Mouse (Mus musculus) embryonic facial prominence, embryonic 10.5 days (tissue): ENCODE measurements at regions not wholly inside any gene's neighbourhood (a gene's known extent, or its start where the extent isn't known, plus 50 kb on each side); places are given as distances from the start of the nearest gene placed in this dataset.
"Not testable (repeated sequence)": the region's sequence is repeated elsewhere in the genome, so short reads cannot be mapped to it uniquely, and the experiment has no call there.

ENCODE experiments used
- DNase-seq: peaks from one replicate; pipeline ENCODE4 v3.0.0-alpha.2; 2017; ENCODE audit warnings: low spot score
- H3K27ac ChIP-seq: fragments of 300-500 bp; sonication (generic); replicated peaks from 2 replicates; pipeline ENCODE4 v1.5.1; 2016; ENCODE audit warnings: mild to moderate bottlenecking
- H3K27me3 ChIP-seq: fragments of 300-500 bp; sonication (generic); replicated peaks from 2 replicates; pipeline ENCODE4 v1.6.1; 2016; ENCODE audit warnings: low read depth, mild to moderate bottlenecking; ENCODE audit not compliant: poor library complexity, severe bottlenecking
- H3K36me3 ChIP-seq: fragments of 300-500 bp; sonication (generic); replicated peaks from 2 replicates; pipeline ENCODE4 v1.6.1; 2016; ENCODE audit warnings: mild to moderate bottlenecking, moderate library complexity
- H3K4me1 ChIP-seq: fragments of 300-500 bp; sonication (generic); 2 replicates; pipeline ENCODE4 v1.6.1; 2016
- H3K4me3 ChIP-seq: fragments of 300-500 bp; sonication (generic); 2 replicates; pipeline ENCODE4 v1.5.1; 2016; ENCODE audit warnings: mild to moderate bottlenecking, moderate library complexity
- H3K9me3 ChIP-seq: fragments of 300-500 bp; sonication (generic); 2 replicates; pipeline ENCODE4 v1.6.1; 2016; ENCODE audit warnings: mild to moderate bottlenecking
- WGBS: fragments of 180-500 bp; shearing (Covaris S2); methylation state at CpG from one replicate; pipeline ENCODE4 v1.1.7; 2016; 5-methylcytosine and 5-hydroxymethylcytosine counted together

DNA sequence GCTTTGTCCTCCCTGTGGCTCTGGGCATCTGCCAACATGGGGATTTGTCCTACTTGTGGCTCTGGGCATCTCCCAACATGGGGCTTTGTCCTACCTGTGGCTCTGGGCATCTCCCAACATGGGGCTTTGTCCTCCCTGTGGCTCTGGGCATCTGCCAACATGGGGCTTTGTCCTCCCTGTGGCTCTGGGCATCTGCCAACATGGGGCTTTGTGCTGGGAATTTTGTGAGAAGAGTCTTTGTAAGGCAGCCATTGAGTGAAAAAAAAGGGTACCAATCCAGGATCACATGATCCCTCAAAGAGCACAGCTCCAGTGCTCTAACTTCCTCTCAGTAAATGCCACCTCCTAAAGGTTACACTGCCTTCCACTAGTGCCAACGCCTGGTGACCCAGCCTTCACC, 105.2 kb upstream of the Kcnk2 start:
- not testable (repeated sequence) for H3K27ac ChIP-seq, H3K4me1 ChIP-seq, H3K4me3 ChIP-seq, H3K36me3 ChIP-seq, DNase-seq, H3K27me3 ChIP-seq
- peaks cover 19% of the 10 kb centered on the region; the same call in 1 of the 2 replicates for H3K9me3 ChIP-seq
- WGBS: 78% methylated on average over 1 of the region's 1 CpGs

DNA sequence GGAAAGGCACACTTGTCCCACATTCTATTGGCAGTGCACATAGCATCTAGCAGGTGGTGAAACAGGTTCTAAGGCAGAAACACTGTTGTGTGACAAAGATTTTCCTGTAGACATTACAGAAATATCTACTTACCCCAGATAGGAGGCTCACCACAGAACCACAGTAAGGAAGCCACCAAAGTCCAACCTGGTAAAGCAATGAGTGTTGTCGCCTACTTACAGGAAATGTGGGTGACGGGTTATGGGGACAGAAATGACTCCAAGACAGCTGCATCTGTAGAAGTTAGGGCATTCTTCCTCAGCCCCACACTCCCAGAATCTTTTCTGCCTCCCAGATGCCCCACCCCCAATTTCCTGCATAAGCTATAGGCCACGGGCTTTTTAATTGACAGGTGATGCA, 97.6 kb upstream of the Kcnk2 start:
- no peaks in the 10 kb centered on the region for H3K27me3 ChIP-seq
- no peak overlapping the region for H3K4me3 ChIP-seq
- 0 out of 2 replicates have a peak, but pooled peaks cover 5% of the 10 kb centered on the region for H3K4me1 ChIP-seq
- DNase-seq: no peak
- H3K9me3 ChIP-seq: no peaks in the 10 kb centered on the region
- 86% methylated on average over 3 of the region's 3 CpGs for WGBS
- no peaks in the 10 kb centered on the region for H3K36me3 ChIP-seq
- H3K27ac ChIP-seq: no peak overlapping the region

DNA sequence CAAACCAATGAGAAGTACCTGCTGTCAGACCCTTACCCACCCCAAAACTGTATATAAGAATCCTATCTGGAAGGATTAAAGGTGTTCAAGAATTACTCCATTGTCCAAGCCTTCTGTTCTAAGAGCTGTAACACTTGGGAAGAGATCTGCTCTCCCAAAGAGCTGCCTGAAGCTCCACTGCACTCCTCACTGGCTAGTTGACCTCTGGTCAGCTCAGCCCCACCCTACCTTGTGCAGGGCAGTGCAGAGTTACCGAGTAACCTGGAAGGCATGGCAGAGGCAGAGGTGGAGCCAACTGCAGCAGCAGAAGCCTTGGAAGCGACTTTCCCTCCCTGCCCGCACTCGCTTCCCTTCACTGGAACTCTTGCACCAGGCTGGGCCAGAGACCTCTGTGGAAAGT, 97.1 kb upstream of the Kcnk2 start:
- 0 out of 2 replicates have a peak, but pooled peaks cover 5% of the 10 kb centered on the region for H3K4me1 ChIP-seq
- no peak overlapping the region for H3K27ac ChIP-seq
- 69% methylated on average over 4 of the region's 4 CpGs for WGBS
- no peak for DNase-seq
- H3K27me3 ChIP-seq: no peaks in the 10 kb centered on the region
- H3K4me3 ChIP-seq: no peak overlapping the region
- H3K9me3 ChIP-seq: no peaks in the 10 kb centered on the region
- no peaks in the 10 kb centered on the region for H3K36me3 ChIP-seq

DNA sequence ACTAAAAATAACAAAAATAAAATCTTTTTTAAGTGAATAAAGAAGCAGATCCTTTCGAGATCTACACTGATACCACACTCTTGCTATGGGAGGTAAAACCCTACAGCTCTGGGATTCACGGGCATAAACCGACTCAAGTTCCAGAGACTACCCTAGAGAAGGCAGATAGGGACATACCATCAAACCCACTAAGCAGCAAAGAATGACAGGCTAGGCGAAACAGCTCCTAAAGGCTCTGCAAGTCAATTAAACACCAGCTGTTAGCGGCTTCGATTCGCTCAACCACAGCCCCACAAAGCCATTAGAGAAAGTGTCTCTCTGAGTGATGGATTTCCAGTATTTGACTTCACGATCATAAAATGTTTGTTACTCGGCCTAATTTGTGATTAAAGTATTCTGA, 95.0 kb upstream of the Kcnk2 start:
- WGBS: 86% methylated on average over 9 of the region's 9 CpGs
- H3K4me1 ChIP-seq: 0 out of 2 replicates have a peak, but pooled peaks cover 5% of the 10 kb centered on the region
- no peaks in the 10 kb centered on the region for H3K36me3 ChIP-seq
- no peak for DNase-seq
- no peaks in the 10 kb centered on the region for H3K9me3 ChIP-seq
- H3K27me3 ChIP-seq: no peaks in the 10 kb centered on the region
- H3K4me3 ChIP-seq: no peak overlapping the region
- no peak overlapping the region for H3K27ac ChIP-seq

DNA sequence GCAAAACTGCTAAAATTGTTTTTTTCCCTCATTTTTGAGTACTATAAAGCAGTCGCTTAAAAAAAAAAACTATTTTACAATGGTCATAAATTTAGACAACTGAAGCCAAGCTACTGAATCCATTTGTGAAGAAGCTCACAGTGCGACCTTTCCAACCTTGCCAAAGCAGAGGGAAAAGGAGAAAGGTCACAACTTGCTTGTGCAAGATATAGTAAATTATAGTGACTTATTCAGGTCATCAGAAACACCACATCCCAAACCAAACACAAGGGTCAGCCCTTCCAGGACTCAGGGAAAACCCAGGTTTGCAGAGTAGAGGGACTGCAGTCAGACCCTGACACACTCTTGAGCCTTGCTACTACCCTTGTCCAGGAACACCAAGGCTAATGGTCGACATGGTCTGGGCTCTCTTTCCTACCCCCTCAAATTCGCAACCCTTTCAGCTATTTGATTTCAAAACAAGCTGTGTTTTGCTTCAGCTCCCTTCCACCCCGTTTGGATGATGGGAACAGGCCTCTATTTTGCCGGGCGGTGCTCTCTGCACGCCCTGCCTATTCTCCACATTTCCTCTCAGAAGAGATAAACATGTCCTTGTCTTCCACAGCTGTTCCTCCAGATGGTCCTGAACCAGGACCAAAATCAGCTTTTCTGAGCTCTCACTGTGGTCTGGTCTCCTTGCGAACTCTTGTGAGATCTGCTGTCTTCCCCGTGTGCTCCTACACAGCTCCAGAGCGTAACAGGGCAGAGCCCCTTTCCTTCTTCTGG, 93.5 kb upstream of the Kcnk2 start:
- Histone ChIP-seq H3K9me3 (no peaks in the 10 kb centered on the region), H3K4me1 (0 out of 2 replicates have a peak, but pooled peaks cover 5% of the 10 kb centered on the region), H3K27ac (no peak overlapping the region), H3K36me3 (no peaks in the 10 kb centered on the region), H3K27me3 (no peaks in the 10 kb centered on the region), H3K4me3 (no peak overlapping the region)
- DNase-seq: no peak
- WGBS: 79% methylated on average over 11 of the region's 11 CpGs

DNA sequence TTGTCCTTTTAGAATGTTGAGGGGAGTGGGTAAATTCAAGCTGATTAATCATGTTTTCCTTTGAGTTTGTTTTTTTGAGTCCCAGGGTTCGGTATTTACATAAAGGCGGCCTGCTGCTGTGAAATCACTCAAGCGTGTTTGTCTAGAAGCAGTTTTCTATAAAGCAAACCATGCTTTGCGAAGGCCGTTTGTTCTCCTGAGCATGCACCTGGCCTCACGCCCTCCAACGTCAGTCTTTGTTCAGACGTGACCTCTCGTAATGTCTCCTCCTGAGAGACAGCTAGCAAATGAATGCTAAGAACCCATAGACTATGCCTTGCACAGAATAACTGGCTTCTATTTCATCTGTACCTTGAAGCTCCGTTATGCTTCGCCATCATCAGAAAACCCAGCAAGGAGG, 92.8 kb upstream of the Kcnk2 start:
- WGBS: 69% methylated on average over 11 of the region's 11 CpGs

DNA sequence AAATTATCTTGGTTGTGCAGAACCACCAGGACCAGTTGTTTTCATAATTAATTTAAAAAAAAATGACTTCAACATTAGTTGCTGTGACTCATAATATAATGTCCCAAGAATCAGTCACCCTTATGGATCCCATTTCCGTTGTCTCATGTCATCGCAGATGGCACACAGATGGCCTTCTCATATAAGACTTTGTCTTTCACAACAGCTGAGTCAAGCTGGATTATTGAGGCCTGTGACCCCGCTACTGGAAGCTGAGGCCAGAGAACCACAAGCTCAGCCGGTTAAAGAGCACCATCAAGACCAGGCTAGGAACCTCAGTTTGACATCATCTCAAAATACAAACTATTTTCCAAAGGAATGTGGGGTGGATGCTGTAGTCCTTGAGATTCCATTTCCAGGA, 83.3 kb upstream of the Kcnk2 start:
- Histone ChIP-seq H3K4me1 (no peaks in the 10 kb centered on the region), H3K36me3 (no peaks in the 10 kb centered on the region), H3K4me3 (no peak overlapping the region), H3K9me3 (no peaks in the 10 kb centered on the region), H3K27me3 (no peaks in the 10 kb centered on the region), H3K27ac (no peak overlapping the region)
- DNase-seq: no peak
- 90% methylated on average over 4 of the region's 4 CpGs for WGBS

More for the DNA sequence above, 92.8 kb upstream of the Kcnk2 start:
- no peak overlapping the region for H3K4me3 ChIP-seq
- H3K27me3 ChIP-seq: no peaks in the 10 kb centered on the region
- no peaks in the 10 kb centered on the region for H3K9me3 ChIP-seq
- H3K27ac ChIP-seq: no peak overlapping the region
- H3K36me3 ChIP-seq: no peaks in the 10 kb centered on the region
- 0 out of 2 replicates have a peak, but pooled peaks cover 5% of the 10 kb centered on the region for H3K4me1 ChIP-seq
- no peak for DNase-seq

DNA sequence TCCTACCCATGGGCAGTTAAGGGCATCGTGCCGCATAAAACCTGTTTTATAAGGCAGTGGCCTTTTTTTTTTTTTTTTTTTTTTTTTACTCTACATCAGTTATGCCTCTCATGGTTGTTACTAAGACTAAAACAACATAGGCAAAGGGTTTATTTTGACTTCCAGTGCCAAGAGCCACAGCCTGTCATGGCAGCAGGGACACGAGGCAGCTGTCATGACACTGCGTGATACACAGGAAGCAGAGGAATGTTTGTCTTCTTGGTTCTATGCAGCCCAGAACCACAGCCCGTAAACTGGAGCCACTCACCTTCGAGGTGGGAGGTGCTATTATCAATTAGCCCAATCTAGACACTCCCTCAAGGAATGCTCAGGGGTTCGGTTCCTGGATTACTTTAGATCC, 81.3 kb upstream of the Kcnk2 start:
- no peak overlapping the region for H3K27ac ChIP-seq
- 86% methylated on average over 7 of the region's 7 CpGs for WGBS

DNA sequence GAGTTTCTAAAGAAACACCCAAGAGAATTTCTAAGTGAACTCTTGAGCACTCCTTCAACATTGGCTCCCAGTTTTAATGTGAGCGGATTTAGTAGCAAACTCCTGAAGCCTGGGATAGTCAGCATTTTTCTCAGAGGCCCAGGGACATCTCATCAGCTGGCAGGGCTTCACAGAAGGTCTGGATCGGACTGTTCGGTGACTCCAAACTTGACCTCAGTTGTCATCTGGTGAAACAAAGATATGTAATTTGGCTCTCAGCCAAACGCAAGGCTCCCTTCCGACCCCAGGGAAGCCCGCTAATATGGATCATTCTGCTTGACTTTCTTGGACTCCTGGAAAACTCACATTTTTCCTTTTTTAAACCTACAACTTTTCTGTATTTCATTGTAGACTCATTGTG, 76.0 kb upstream of the Kcnk2 start:
- DNase-seq: no peak
- 87% methylated on average over 6 of the region's 6 CpGs for WGBS
- H3K4me1 ChIP-seq: 0 out of 2 replicates have a peak, but pooled peaks cover 1% of the 10 kb centered on the region
- no peaks in the 10 kb centered on the region for H3K9me3 ChIP-seq
- H3K27me3 ChIP-seq: no peaks in the 10 kb centered on the region
- H3K4me3 ChIP-seq: no peak overlapping the region
- no peaks in the 10 kb centered on the region for H3K36me3 ChIP-seq
- H3K27ac ChIP-seq: no peak overlapping the region

More for the DNA sequence above, 81.3 kb upstream of the Kcnk2 start:
- no peak for DNase-seq
- H3K36me3 ChIP-seq: no peaks in the 10 kb centered on the region
- no peak overlapping the region for H3K4me3 ChIP-seq
- no peaks in the 10 kb centered on the region for H3K9me3 ChIP-seq
- no peaks in the 10 kb centered on the region for H3K4me1 ChIP-seq
- no peaks in the 10 kb centered on the region for H3K27me3 ChIP-seq

DNA sequence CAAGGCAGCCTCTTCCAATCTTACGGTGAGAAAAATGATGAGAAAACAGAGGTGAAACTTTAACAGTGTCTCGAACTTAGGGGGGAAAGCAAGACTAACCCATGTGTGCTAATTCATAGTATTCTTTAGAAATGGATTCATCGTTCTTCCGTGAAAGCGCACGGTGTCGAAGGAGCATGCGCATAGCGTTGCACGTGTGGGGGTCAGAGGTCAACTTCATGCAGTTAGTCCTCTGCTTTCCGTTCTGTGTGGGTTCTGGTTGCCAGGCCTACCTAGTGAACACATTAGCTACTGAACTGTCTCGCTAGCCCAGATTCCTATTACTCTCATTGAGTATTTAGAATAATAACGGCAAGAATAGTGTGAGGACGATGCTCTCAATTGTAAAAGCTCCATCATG, 74.7 kb upstream of the Kcnk2 start:
- 93% methylated on average over 14 of the region's 14 CpGs for WGBS
- no peak overlapping the region for H3K4me3 ChIP-seq
- H3K9me3 ChIP-seq: no peaks in the 10 kb centered on the region
- H3K4me1 ChIP-seq: 0 out of 2 replicates have a peak, but pooled peaks cover 5% of the 10 kb centered on the region
- DNase-seq: no peak
- no peak overlapping the region for H3K27ac ChIP-seq
- H3K36me3 ChIP-seq: no peaks in the 10 kb centered on the region
- no peaks in the 10 kb centered on the region for H3K27me3 ChIP-seq

DNA sequence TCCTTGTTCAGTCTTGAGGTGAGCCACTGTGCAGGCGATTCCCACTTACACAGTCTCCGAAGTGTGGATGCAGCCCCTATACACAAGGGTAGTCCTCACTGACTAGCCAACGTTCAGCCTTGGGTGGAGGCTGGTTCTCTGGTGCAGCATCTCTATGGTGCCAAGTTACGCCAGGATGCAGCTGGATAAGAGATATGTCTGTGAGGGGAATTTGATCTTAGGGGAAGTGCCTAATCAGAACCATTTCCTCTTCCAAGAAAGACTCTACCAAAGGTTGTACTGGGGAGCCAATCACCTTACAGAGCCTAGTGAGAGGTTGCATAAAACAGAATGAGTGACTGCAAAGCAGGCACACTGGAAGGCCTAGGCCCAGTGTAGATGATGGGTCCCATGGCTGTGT, 71.0 kb upstream of the Kcnk2 start:
- WGBS: 79% methylated on average over 4 of the region's 4 CpGs
- no peaks in the 10 kb centered on the region for H3K36me3 ChIP-seq
- no peaks in the 10 kb centered on the region for H3K9me3 ChIP-seq
- no peaks in the 10 kb centered on the region for H3K27me3 ChIP-seq
- H3K27ac ChIP-seq: no peak overlapping the region; the same call in 1 of the 2 replicates
- 0 out of 2 replicates have a peak, but pooled peaks cover 5% of the 10 kb centered on the region for H3K4me1 ChIP-seq
- DNase-seq: no peak
- no peak overlapping the region for H3K4me3 ChIP-seq

DNA sequence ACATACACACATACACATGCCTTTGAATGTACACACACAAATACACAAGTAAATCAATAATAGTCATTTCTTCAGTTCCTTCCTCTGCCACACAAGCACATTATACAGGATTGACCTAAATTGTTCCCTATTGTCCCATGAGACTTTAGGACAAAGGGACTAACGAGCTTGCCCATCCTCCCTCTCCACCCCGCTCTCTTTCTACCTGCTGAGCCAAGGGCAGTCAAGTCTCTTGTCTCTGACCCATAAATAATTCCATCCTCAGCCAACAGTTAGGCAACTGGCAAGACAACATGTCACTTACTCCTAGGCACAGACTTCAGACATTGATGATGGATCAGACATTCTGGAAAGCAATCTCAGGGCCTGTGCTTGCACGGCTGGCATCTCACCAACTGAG, 56.3 kb upstream of the Kcnk2 start:
- no peak overlapping the region for H3K27ac ChIP-seq
- no peaks in the 10 kb centered on the region for H3K4me1 ChIP-seq
- WGBS: 76% methylated on average over 3 of the region's 3 CpGs
- peak; percentile 6 for DNase-seq
- H3K4me3 ChIP-seq: no peak overlapping the region
- H3K9me3 ChIP-seq: no peaks in the 10 kb centered on the region
- H3K36me3 ChIP-seq: no peaks in the 10 kb centered on the region
- H3K27me3 ChIP-seq: no peaks in the 10 kb centered on the region
